Mouse (Mus musculus) thymus, postnatal 0 days (tissue): Measurements from ENCODE around the gene Cpt2. TPM values are rescaled to one million over a fixed set of nuclear protein-coding genes. Genes with fewer than 3 reads are reported as not detected.

Experiments
- DNase-seq: peaks from one replicate; pipeline ENCODE4 v3.0.0-alpha.2; 2015; ENCODE audit warnings: low spot score
- polyA plus RNA-seq: library from polyadenylated mRNA; unstranded; fragments of >200 nt; fragmentation: Nextera tagmentation; extraction: Ambion mirVana; gene quantifications from 2 replicates; pipeline ENCODE4 v1.2.1, GENCODE M21; 2015

Gene Cpt2
- polyA plus RNA-seq, result 20.7 and 20.9 TPM in 2 replicates

GRCm38 (mm10) chr4:107923145-107923802, at the start of gene Cpt2:
Gene Cpt2, minus strand, starts transcription at chr4:107923610.
- peak; percentile 96 for DNase-seq

GRCm38 (mm10) chr4:107971162-107971561, 47.8 kb upstream of the Cpt2 start:
- DNase-seq, result no peak

- no peak for DNase-seq
Observed at GRCm38 (mm10) chr4:107969781-107970180, 46.4 kb upstream of the Cpt2 start.

- no peak for DNase-seq
Observed at GRCm38 (mm10) chr4:107967966-107968682, 44.7 kb upstream of the Cpt2 start, which contains the start of gene Slc1a7. Gene Slc1a7, plus strand, starts transcription at chr4:107968332.

GRCm38 (mm10) chr4:107966416-107967109, 43.2 kb upstream of the Cpt2 start:
- no peak for DNase-seq

- DNase-seq, result no peak
Observed at GRCm38 (mm10) chr4:107962792-107963191, 39.4 kb upstream of the Cpt2 start.

- DNase-seq, result no peak
Observed at GRCm38 (mm10) chr4:107962044-107962732, 38.8 kb upstream of the Cpt2 start.

GRCm38 (mm10) chr4:107958487-107958886, 35.1 kb upstream of the Cpt2 start:
- no peak for DNase-seq

- no peak for DNase-seq
Observed at GRCm38 (mm10) chr4:107955691-107956090, 32.3 kb upstream of the Cpt2 start.

GRCm38 (mm10) chr4:107952845-107953244, 29.4 kb upstream of the Cpt2 start:
- DNase-seq, result no peak

- no peak for DNase-seq
Observed at GRCm38 (mm10) chr4:107949918-107950317, 26.5 kb upstream of the Cpt2 start.

GRCm38 (mm10) chr4:107944141-107944540, 20.7 kb upstream of the Cpt2 start:
- DNase-seq, result no peak

- no peak for DNase-seq
Observed at GRCm38 (mm10) chr4:107942741-107943140, 19.3 kb upstream of the Cpt2 start.

- no peak for DNase-seq
Observed at GRCm38 (mm10) chr4:107938124-107938523, 14.7 kb upstream of the Cpt2 start.

- peak; percentile 69 for DNase-seq
Observed at GRCm38 (mm10) chr4:107937338-107937737, 13.9 kb upstream of the Cpt2 start.

- no peak for DNase-seq
Observed at GRCm38 (mm10) chr4:107935254-107935653, 11.8 kb upstream of the Cpt2 start.

- DNase-seq, result no peak
Observed at GRCm38 (mm10) chr4:107933239-107933638, 9.8 kb upstream of the Cpt2 start.

GRCm38 (mm10) chr4:107931453-107931852, 8.0 kb upstream of the Cpt2 start:
- no peak for DNase-seq

- DNase-seq, result no peak
Observed at GRCm38 (mm10) chr4:107928726-107929125, 5.3 kb upstream of the Cpt2 start.

- DNase-seq, result no peak
Observed at GRCm38 (mm10) chr4:107928269-107928668, 4.9 kb upstream of the Cpt2 start.

GRCm38 (mm10) chr4:107923803-107924194, 389 bp upstream of the Cpt2 start:
- DNase-seq, result no peak

GRCm38 (mm10) chr4:107921952-107922351, 1.5 kb downstream of the Cpt2 start:
- no peak for DNase-seq
